Mouse (Mus musculus) C2C12 (cell line): ENCODE data around the gene Eps15.
A peak's percentile ranks its signal among the peaks of the same experiment; 100 is the strongest.

Experiments
- CEBPB ChIP-seq: IDR thresholded peaks from one replicate; pipeline ENCODE4 v1.6.1; 2011; ENCODE audit warnings: low read depth, mild to moderate bottlenecking, control low read depth, moderate library complexity
- CTCF ChIP-seq: IDR thresholded peaks from one replicate; pipeline ENCODE4 v1.5.1; 2011; ENCODE audit not compliant: control insufficient read depth, insufficient read depth, insufficient read length
- MAX ChIP-seq: IDR thresholded peaks from one replicate; pipeline ENCODE4 v1.6.1; 2011; ENCODE audit warnings: mild to moderate bottlenecking, control low read depth
- USF1 ChIP-seq: IDR thresholded peaks from one replicate; pipeline ENCODE4 v1.6.1; 2011; ENCODE audit warnings: low read depth, mild to moderate bottlenecking, control low read depth, moderate library complexity

GRCm38 (mm10) chr4:109430854-109431253 lies 150.8 kb downstream of the Eps15 start:
- TF ChIP-seq CTCF (peak; percentile 57), MAX (no peak), USF1 (no peak), CEBPB (no peak)
